Mouse (Mus musculus) megakaryocyte-erythroid progenitor cell, adult 5 weeks (primary cell): ENCODE data around the gene Gm49359. TPM values are rescaled to one million over a fixed set of nuclear protein-coding genes. Genes with fewer than 3 reads are reported as not detected.

Source experiments
- polyA plus RNA-seq: library from polyadenylated mRNA; stranded (reverse); fragments of >175 nt; gene quantifications from 2 replicates; pipeline ENCODE4 v1.2.3, GENCODE M21; 2012

Gm49359 gene
- 0.18 and 0.71 TPM in 2 replicates for polyA plus RNA-seq

GRCm38 (mm10) chr13:62466424-62467334, at the start of gene Gm49359:
Gene Gm49359, minus strand, starts transcription at chr13:62466832.

Other genes starting within 250 kb of the Gm49359 start
- gene Gm3604, start 83.7 kb downstream of the Gm49359 start, polyA plus RNA-seq = 0.20 and 0.73 TPM in 2 replicates
- 0.17 TPM in 1 of 2 replicates, not detected in the other for gene Zfp935, start 91.7 kb upstream of the Gm49359 start, polyA plus RNA-seq
- gene Zfp934, start 104.4 kb upstream of the Gm49359 start, polyA plus RNA-seq = 1.6 and 1.7 TPM in 2 replicates
- gene 6720489N17Rik, start 157.3 kb upstream of the Gm49359 start, polyA plus RNA-seq = 0.14 and 0.36 TPM in 2 replicates